Comparison of ENCODE assay signal across 8 mouse cellular contexts in the genomic region with DNA sequence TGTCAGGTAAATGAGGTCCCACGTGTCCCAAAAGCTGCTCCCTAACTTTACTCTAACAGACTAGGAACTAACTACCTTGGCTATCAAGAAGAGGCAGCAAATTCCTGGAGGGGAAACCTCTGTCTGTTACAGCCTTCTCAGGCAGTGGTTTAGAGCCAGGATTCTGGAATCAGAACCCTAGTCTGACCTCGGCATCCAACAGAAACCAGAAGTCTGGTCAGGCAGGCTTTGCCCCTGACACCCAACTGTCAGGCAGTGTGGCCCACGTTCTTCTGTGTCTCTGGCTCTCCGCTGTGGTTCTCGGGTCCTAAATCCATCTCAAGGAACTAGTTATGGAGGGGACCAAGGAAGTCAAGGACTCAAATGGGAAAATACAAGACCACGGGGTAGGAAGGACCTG. TPM values are rescaled to one million over a fixed set of nuclear protein-coding genes. Genes with fewer than 3 reads are reported as not detected.
DNase-seq lines count a peak whose midpoint lies in the region; ATAC-seq lines count a peak whose summit lies in the region.

Gene Lurap1 (minus strand): TSS at position 101 of the 400 bp plus-strand sequence.

- H3K4me3 ChIP-seq in embryonic facial prominence, embryonic 13.5 days = peak within 1 kb of the TSS; percentile 75
- H3K4me3 ChIP-seq in intestine, embryonic 16.5 days (ENCODE audit: low read length) = peak within 1 kb of the TSS; percentile 74
- peak within 1 kb of the TSS; percentile 61 for H3K4me3 ChIP-seq in midbrain, embryonic 14.5 days (replicated peaks; ENCODE audit: low read depth, low read length)

- DNase-seq in layer of hippocampus, adult 18-20 months (ENCODE audit: low spot score in 2 of 2) = no peak
- no peak for DNase-seq in layer of hippocampus, adult 9-10 months (ENCODE audit: low spot score)
- DNase-seq in midbrain, embryonic 14.5 days = no peak
- DNase-seq in spleen, postnatal 4 days (ENCODE audit: low spot score in 2 of 2) = no peak
- no peak for DNase-seq in embryo, embryonic 10 days (ENCODE audit: low spot score)
- no peak for DNase-seq in kidney, adult 8-10 months

- peak within 1 kb of the TSS; percentile 93 for H3K9ac ChIP-seq in embryonic facial prominence, embryonic 13.5 days
- peak within 1 kb of the TSS; percentile 94 for H3K9ac ChIP-seq in intestine, embryonic 16.5 days (ENCODE audit: low read depth, low read length)
- peak within 1 kb of the TSS; percentile 94 for H3K9ac ChIP-seq in midbrain, embryonic 14.5 days (replicated peaks; ENCODE audit: low read length)

- H3K4me1 ChIP-seq in embryonic facial prominence, embryonic 13.5 days = peaks cover 15% of the 10 kb centered on the region
- peaks cover 10% of the 10 kb centered on the region; the same call in 1 of the 2 replicates for H3K4me1 ChIP-seq in intestine, embryonic 16.5 days (ENCODE audit: control insufficient read depth, insufficient read depth, low read length)
- H3K4me1 ChIP-seq in midbrain, embryonic 14.5 days (ENCODE audit: control insufficient read depth, insufficient read depth, low read length) = peaks cover 5% of the 10 kb centered on the region

- H3K27ac ChIP-seq in embryonic facial prominence, embryonic 13.5 days = peak within 1 kb of the TSS; percentile 89
- H3K27ac ChIP-seq in intestine, embryonic 16.5 days (ENCODE audit: low read length) = peak within 1 kb of the TSS; percentile 86
- peak within 1 kb of the TSS; percentile 87 for H3K27ac ChIP-seq in midbrain, embryonic 14.5 days (replicated peaks; ENCODE audit: low read depth, low read length)

- 77% methylated on average over 6 of the region's 6 CpGs for WGBS in embryonic facial prominence, embryonic 13.5 days
- 72% methylated on average over 6 of the region's 6 CpGs for WGBS in intestine, embryonic 16.5 days
- WGBS in midbrain, embryonic 14.5 days = 83% methylated on average over 6 of the region's 6 CpGs

- peak within 1 kb of the TSS; percentile 69 for H3K4me2 ChIP-seq in embryonic facial prominence, embryonic 13.5 days
- peak within 1 kb of the TSS; percentile 74 for H3K4me2 ChIP-seq in intestine, embryonic 16.5 days (ENCODE audit: low read depth, low read length)
- peak within 1 kb of the TSS; percentile 58 for H3K4me2 ChIP-seq in midbrain, embryonic 14.5 days (ENCODE audit: low read length)

- H3K9me3 ChIP-seq in embryonic facial prominence, embryonic 13.5 days = no peaks in the 10 kb centered on the region
- H3K9me3 ChIP-seq in intestine, embryonic 16.5 days (ENCODE audit: control insufficient read depth, low read length) = no peaks in the 10 kb centered on the region
- no peaks in the 10 kb centered on the region for H3K9me3 ChIP-seq in midbrain, embryonic 14.5 days (ENCODE audit: control insufficient read depth, low read length)

- ATAC-seq in embryonic facial prominence, embryonic 13.5 days (ENCODE audit: insufficient number of reproducible peaks, insufficient read depth, low FRiP score, low TSS enrichment, low read depth) = no peak
- no peak for ATAC-seq in intestine, embryonic 16.5 days
- no peak for ATAC-seq in midbrain, embryonic 14.5 days (ENCODE audit: low FRiP score, low TSS enrichment)

- peaks cover 45% of the 10 kb centered on the region for H3K36me3 ChIP-seq in embryonic facial prominence, embryonic 13.5 days
- H3K36me3 ChIP-seq in intestine, embryonic 16.5 days (ENCODE audit: control insufficient read depth, insufficient read depth, low read length) = peaks cover 24% of the 10 kb centered on the region
- H3K36me3 ChIP-seq in midbrain, embryonic 14.5 days (ENCODE audit: control insufficient read depth, insufficient read depth, low read length) = peaks cover 45% of the 10 kb centered on the region

- no peaks in the 10 kb centered on the region for H3K27me3 ChIP-seq in embryonic facial prominence, embryonic 13.5 days
- no peaks in the 10 kb centered on the region for H3K27me3 ChIP-seq in intestine, embryonic 16.5 days (replicated peaks; ENCODE audit: control insufficient read depth, insufficient read depth, low read length)
- no peaks in the 10 kb centered on the region for H3K27me3 ChIP-seq in midbrain, embryonic 14.5 days (ENCODE audit: control insufficient read depth, insufficient read depth, low read length)

RNA-seq across cellular contexts. Expression of gene Lurap1, which starts in this region (rescaled TPM):
- 10 to 100 TPM; 22.9 to 24.6 TPM for total RNA-seq in layer of hippocampus, adult 18-20 months (2021)
- 2.7 and 3.1 TPM in 2 replicates for polyA plus RNA-seq in embryonic facial prominence, embryonic 13.5 days (2015; fragmentation: Nextera tagmentation; extraction: Ambion mirVana)
- polyA plus RNA-seq in intestine, embryonic 16.5 days (2015; fragmentation: Nextera tagmentation; extraction: Ambion mirVana) = 1.1 and 1.4 TPM in 2 replicates
- 1.3 and 1.8 TPM in 2 replicates for polyA plus RNA-seq in midbrain, embryonic 14.5 days (2014; fragmentation: Nextera tagmentation; extraction: Ambion mirVana)
